Mouse (Mus musculus) thymus, adult 2 months (tissue): Measurements from ENCODE around the gene Vmn2r41.
"Not testable (repeated sequence)": the region's sequence is repeated elsewhere in the genome, so short reads cannot be mapped to it uniquely, and the experiment has no call there.

ENCODE experiments used
- CTCF ChIP-seq: fragments of 200-500 bp; IDR thresholded peaks from 2 replicates; pipeline ENCODE4 v1.5.1; 2012; ENCODE audit warnings: mild to moderate bottlenecking, control low read depth, low read length, moderate library complexity, borderline replicate concordance; ENCODE audit not compliant: control insufficient read depth, poor library complexity, insufficient read depth; ENCODE audit errors: extremely low read depth
- POLR2A ChIP-seq: fragments of 200-500 bp; IDR thresholded peaks from 2 replicates; pipeline ENCODE4 v1.6.1; 2012; ENCODE audit warnings: mild to moderate bottlenecking, low read length, control low read depth, moderate library complexity; ENCODE audit not compliant: control insufficient read depth, poor library complexity, insufficient read depth; ENCODE audit errors: extremely low read depth

DNA sequence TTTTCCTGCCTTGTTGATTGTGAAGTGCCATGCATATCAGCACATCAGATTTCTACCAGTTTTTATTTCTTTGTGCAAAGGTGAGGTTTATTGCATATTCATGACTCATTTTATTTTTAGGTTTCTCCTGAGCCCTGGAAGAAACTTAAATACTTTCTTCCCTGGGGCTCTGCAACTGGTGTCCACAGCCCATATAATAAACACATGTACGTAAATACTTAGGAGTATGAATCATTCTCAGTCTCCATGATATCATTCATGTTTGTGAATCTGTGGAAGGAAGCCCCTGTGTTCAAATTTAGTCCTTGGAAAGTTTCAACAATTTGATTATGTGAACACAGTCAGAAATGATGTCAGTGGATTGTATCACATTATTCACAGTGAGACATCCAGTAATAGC, at the start of gene Vmn2r41:
- TF ChIP-seq POLR2A, CTCF: not testable (repeated sequence)
